Mouse (Mus musculus) ZHBTc4 (cell line): ENCODE results near the gene Rftn1.
A peak's percentile ranks its signal among the peaks of the same experiment; 100 is the strongest.

ENCODE experiments used
- DNase-seq: peaks from one replicate; pipeline ENCODE4 v3.0.0-alpha.2; 2011; ENCODE audit warnings: low read depth, low spot score

The Rftn1 gene

GRCm38 (mm10) chr17:50025651-50026050 is 164.8 kb downstream of the Rftn1 start:
- no peak for DNase-seq

GRCm38 (mm10) chr17:50025173-50025626 is 165.3 kb downstream of the Rftn1 start:
- peak; percentile 90 for DNase-seq

- no peak for DNase-seq
Measured at GRCm38 (mm10) chr17:50021400-50021799, 169.1 kb downstream of the Rftn1 start.

- DNase-seq: no peak
Measured at GRCm38 (mm10) chr17:50020211-50021001, 170.1 kb downstream of the Rftn1 start.

GRCm38 (mm10) chr17:50019819-50020210 is 170.7 kb downstream of the Rftn1 start:
- no peak for DNase-seq

GRCm38 (mm10) chr17:50019090-50019489 is 171.4 kb downstream of the Rftn1 start:
- no peak for DNase-seq

GRCm38 (mm10) chr17:50014708-50015107 is 175.8 kb downstream of the Rftn1 start:
- no peak for DNase-seq

- no peak for DNase-seq
Measured at GRCm38 (mm10) chr17:50013848-50014247, 176.6 kb downstream of the Rftn1 start.

- no peak for DNase-seq
Measured at GRCm38 (mm10) chr17:50010096-50010495, 180.4 kb downstream of the Rftn1 start.

GRCm38 (mm10) chr17:50006721-50007351 is 183.6 kb downstream of the Rftn1 start:
- peak; percentile 85 for DNase-seq

GRCm38 (mm10) chr17:50006338-50006720 is 184.1 kb downstream of the Rftn1 start:
- no peak for DNase-seq

- peak; percentile 86 for DNase-seq
Measured at GRCm38 (mm10) chr17:50003156-50003555, 187.3 kb downstream of the Rftn1 start.

GRCm38 (mm10) chr17:50002171-50002570 is 188.3 kb downstream of the Rftn1 start:
- no peak for DNase-seq

GRCm38 (mm10) chr17:50001754-50002153 is 188.7 kb downstream of the Rftn1 start:
- no peak for DNase-seq

GRCm38 (mm10) chr17:50000580-50000979 is 189.9 kb downstream of the Rftn1 start:
- no peak for DNase-seq

- no peak for DNase-seq
Measured at GRCm38 (mm10) chr17:49996626-49997152, 193.8 kb downstream of the Rftn1 start.

GRCm38 (mm10) chr17:49996097-49996496 is 194.4 kb downstream of the Rftn1 start:
- no peak for DNase-seq

GRCm38 (mm10) chr17:49995226-49995625 is 195.2 kb downstream of the Rftn1 start:
- no peak for DNase-seq

GRCm38 (mm10) chr17:49993631-49994030 is 196.8 kb downstream of the Rftn1 start:
- no peak for DNase-seq

- no peak for DNase-seq
Measured at GRCm38 (mm10) chr17:49992625-49993603, 197.6 kb downstream of the Rftn1 start.

GRCm38 (mm10) chr17:49989583-49989982 is 200.9 kb downstream of the Rftn1 start:
- DNase-seq: peak; percentile 58

- DNase-seq: no peak
Measured at GRCm38 (mm10) chr17:49987095-49987494, 203.4 kb downstream of the Rftn1 start.
